8 mouse cellular contexts compared by ENCODE assay signal in genomic region chr2:129296671-129297588, GRCm38 (mm10). TPM values are rescaled to one million over a fixed set of nuclear protein-coding genes. Genes with fewer than 3 reads are reported as not detected.
A peak's percentile ranks its signal among the peaks of the same experiment; 100 is the strongest.
DNase-seq lines count a peak whose midpoint lies in the region; ATAC-seq and TF ChIP-seq lines count a peak whose summit lies in the region.

Gene Ckap2l (minus strand): TSS chr2:129297212.

- no peak for TF ChIP-seq EP300 in heart, adult 2 months (IDR thresholded peaks at IDR 0.05; ENCODE audit: insufficient read depth, low read depth, low read length)

- H3K4me1 ChIP-seq in embryonic facial prominence, embryonic 14.5 days (ENCODE audit: control insufficient read depth, insufficient read depth, low read length) = peaks cover 12% of the 10 kb centered on the region
- no peaks in the 10 kb centered on the region for H3K4me1 ChIP-seq in heart, adult 2 months (ENCODE audit: control insufficient read depth, insufficient read depth, low read length)
- H3K4me1 ChIP-seq in limb, embryonic 13.5 days = peaks cover 17% of the 10 kb centered on the region
- peaks cover 5% of the 10 kb centered on the region; the same call in 1 of the 2 replicates for H3K4me1 ChIP-seq in midbrain, embryonic 16.5 days (ENCODE audit: control insufficient read depth, insufficient read depth, low read length)

- H3K27me3 ChIP-seq in embryonic facial prominence, embryonic 14.5 days (replicated peaks; ENCODE audit: control insufficient read depth, insufficient read depth, low read length) = no peaks in the 10 kb centered on the region
- no peaks in the 10 kb centered on the region for H3K27me3 ChIP-seq in heart, adult 2 months (ENCODE audit: control insufficient read depth, insufficient read depth, low read length)
- H3K27me3 ChIP-seq in limb, embryonic 13.5 days = 0 out of 2 replicates have a peak, but pooled peaks cover 5% of the 10 kb centered on the region
- no peaks in the 10 kb centered on the region for H3K27me3 ChIP-seq in midbrain, embryonic 16.5 days (ENCODE audit: control insufficient read depth, insufficient read depth, low read depth, low read length)

- H3K4me2 ChIP-seq in embryonic facial prominence, embryonic 14.5 days (ENCODE audit: low read depth, low read length) = peak within 1 kb of the TSS; percentile 84
- H3K4me2 ChIP-seq in limb, embryonic 13.5 days (replicated peaks) = peak within 1 kb of the TSS; percentile 93
- H3K4me2 ChIP-seq in midbrain, embryonic 16.5 days (ENCODE audit: low read length) = peak within 1 kb of the TSS; percentile 84

- under 1% methylated on average over 42 of the region's 50 CpGs for WGBS in embryonic facial prominence, embryonic 14.5 days
- under 1% methylated on average over 50 of the region's 50 CpGs for WGBS in heart, adult 2 months
- under 1% methylated on average over 50 of the region's 50 CpGs for WGBS in limb, embryonic 13.5 days
- WGBS in midbrain, embryonic 16.5 days = under 1% methylated on average over 50 of the region's 50 CpGs

- peak within 1 kb of the TSS; percentile 88 for H3K4me3 ChIP-seq in embryonic facial prominence, embryonic 14.5 days (ENCODE audit: low read depth, low read length)
- peak within 1 kb of the TSS; percentile 78 for H3K4me3 ChIP-seq in heart, adult 2 months
- peak within 1 kb of the TSS; percentile 86 for H3K4me3 ChIP-seq in limb, embryonic 13.5 days
- peak within 1 kb of the TSS; percentile 69 for H3K4me3 ChIP-seq in midbrain, embryonic 16.5 days (ENCODE audit: low read depth, low read length)

- no peaks in the 10 kb centered on the region for H3K9me3 ChIP-seq in embryonic facial prominence, embryonic 14.5 days (ENCODE audit: control insufficient read depth, low read length)
- no peaks in the 10 kb centered on the region for H3K9me3 ChIP-seq in limb, embryonic 13.5 days
- no peaks in the 10 kb centered on the region for H3K9me3 ChIP-seq in midbrain, embryonic 16.5 days (replicated peaks; ENCODE audit: control insufficient read depth, low read length, poor library complexity, severe bottlenecking)

- TF ChIP-seq POLR2A in heart, adult 2 months (IDR thresholded peaks at IDR 0.05; ENCODE audit: insufficient read depth, low read depth, low read length) = peak; percentile 95

- peak within 1 kb of the TSS; percentile 82 for H3K9ac ChIP-seq in embryonic facial prominence, embryonic 14.5 days (ENCODE audit: low read depth, low read length)
- H3K9ac ChIP-seq in heart, adult 2 months (ENCODE audit: low read depth, low read length) = peak within 1 kb of the TSS; percentile 75
- peak within 1 kb of the TSS; percentile 84 for H3K9ac ChIP-seq in limb, embryonic 13.5 days
- H3K9ac ChIP-seq in midbrain, embryonic 16.5 days (ENCODE audit: low read depth, low read length) = peak within 1 kb of the TSS; percentile 91

- intact Hi-C loops in heart, adult 2 months (cut with DNase I) = loop anchor here (1.0 to 5.0 kb wide), 3 partner anchors 95 to 330 kb away; partner anchors contain the start of genes Gm10762 and Zc3h6

- no peak for TF ChIP-seq CTCF in heart, adult 2 months (IDR thresholded peaks at IDR 0.05)

- H3K79me2 ChIP-seq in heart, adult 2 months (replicated peaks; ENCODE audit: control insufficient read depth, insufficient read depth, low read length) = no peaks in the 10 kb centered on the region; the same call in 1 of the 2 replicates

- peak; percentile 100 for ATAC-seq in embryonic facial prominence, embryonic 14.5 days (ENCODE audit: low read depth)
- ATAC-seq in limb, embryonic 13.5 days (ENCODE audit: low FRiP score, low read depth) = peak; percentile 100
- ATAC-seq in midbrain, embryonic 16.5 days = peak; percentile 100

- H3K36me3 ChIP-seq in embryonic facial prominence, embryonic 14.5 days (ENCODE audit: control insufficient read depth, insufficient read depth, low read length) = no peaks in the 10 kb centered on the region
- H3K36me3 ChIP-seq in heart, adult 2 months (ENCODE audit: control insufficient read depth, insufficient read depth, low read length) = no peaks in the 10 kb centered on the region
- peaks cover 5% of the 10 kb centered on the region; the same call in 1 of the 2 replicates for H3K36me3 ChIP-seq in limb, embryonic 13.5 days
- H3K36me3 ChIP-seq in midbrain, embryonic 16.5 days (ENCODE audit: control insufficient read depth, insufficient read depth, low read length) = no peaks in the 10 kb centered on the region

- DNase-seq in 3T3-L1 (ENCODE audit: low read depth, low spot score) = peak; percentile 99
- peak; percentile 84 to 93 for DNase-seq in adrenal gland, postnatal 4 days (ENCODE audit: low spot score in 2 of 2)
- peak; percentile 99 for DNase-seq in embryonic facial prominence, embryonic 14.5 days (ENCODE audit: low spot score)
- DNase-seq in heart, adult 2 months = peak; percentile 98
- peak; percentile 97 for DNase-seq in kidney, adult 8-10 months
- DNase-seq in spleen, postnatal 10 days (ENCODE audit: low spot score in 2 of 2) = peak; percentile 93 to 97

- peak within 1 kb of the TSS; percentile 93 for H3K27ac ChIP-seq in embryonic facial prominence, embryonic 14.5 days (replicated peaks; ENCODE audit: low read depth, low read length)
- H3K27ac ChIP-seq in heart, adult 2 months = peak within 1 kb of the TSS; percentile 90
- H3K27ac ChIP-seq in limb, embryonic 13.5 days = peak within 1 kb of the TSS; percentile 76
- H3K27ac ChIP-seq in midbrain, embryonic 16.5 days (ENCODE audit: low read length) = peak within 1 kb of the TSS; percentile 99

RNA-seq across cellular contexts. Expression of gene Ckap2l, which starts in this region (rescaled TPM):
- 10 to 100 TPM; 16.8 to 18.1 TPM for total RNA-seq in adrenal gland, postnatal 4 days (2021)
- 47.6 and 53.0 TPM in 2 replicates for polyA plus RNA-seq in embryonic facial prominence, embryonic 14.5 days (2014; fragmentation: Nextera tagmentation; extraction: Ambion mirVana)
- total RNA-seq in heart, adult 2 months (2021) = under 1 TPM; 0.29 to 0.55 TPM
- 0.08 and 0.20 TPM in 2 replicates for polyA plus RNA-seq in heart, adult 2 months (2012; rRNA removed)
- polyA plus RNA-seq in limb, embryonic 13.5 days (2015; fragmentation: Nextera tagmentation; extraction: Ambion mirVana) = 41.8 and 45.2 TPM in 2 replicates
- polyA plus RNA-seq in midbrain, embryonic 16.5 days (2015; fragmentation: Nextera tagmentation; extraction: Ambion mirVana) = 6.5 and 7.9 TPM in 2 replicates

Comparison
In these comparisons a context has a peak if more than half of its experiments do, and no peak if none do; other contexts are left out.
1. Peak in every context shown above with its lines: DNase-seq, ATAC-seq, H3K4me3 ChIP-seq and H3K27ac ChIP-seq.
2. RNA of gene Ckap2l (total RNA-seq): 16.8 to 18.1 TPM in adrenal gland, postnatal 4 days; 0.29 to 0.55 TPM in heart, adult 2 months; every median in the first group is over 10 times any median in the second.
3. Peak in DNase-seq, H3K4me3 ChIP-seq, H3K27ac ChIP-seq and H3K9ac ChIP-seq in heart, adult 2 months; RNA of the gene not detected or under 1 TPM.